ENCODE assay signal across 8 mouse cellular contexts in the genomic region with DNA sequence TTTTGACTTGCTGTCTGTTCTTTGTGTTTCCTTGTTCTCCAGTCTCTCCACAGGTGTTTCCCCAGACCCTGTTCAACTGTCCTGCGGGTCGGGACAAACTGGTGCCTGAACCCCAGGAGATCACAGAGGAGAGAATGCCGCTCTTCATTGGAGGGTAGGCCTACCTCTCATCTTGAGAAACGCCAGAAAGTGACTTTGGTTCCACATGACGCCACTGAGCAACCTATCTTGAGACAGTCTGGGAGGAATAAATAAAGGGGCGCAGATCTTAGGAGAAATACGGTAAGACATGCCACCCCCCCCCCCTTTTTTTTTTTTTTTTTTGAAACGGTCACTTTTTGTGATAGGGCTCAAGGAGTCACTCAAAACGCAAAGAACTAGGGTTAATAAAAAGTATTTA. TPM values are rescaled to one million over a fixed set of nuclear protein-coding genes. Genes with fewer than 3 reads are reported as not detected.
DNase-seq lines count a peak whose midpoint lies in the region; ATAC-seq and TF ChIP-seq lines count a peak whose summit lies in the region.

No protein-coding gene starts in this region.

- H3K36me3 ChIP-seq in lung, embryonic 16.5 days (ENCODE audit: control insufficient read depth, insufficient read depth, low read length), result no peaks in the 10 kb centered on the region
- no peaks in the 10 kb centered on the region for H3K36me3 ChIP-seq in embryonic facial prominence, embryonic 15.5 days
- no peaks in the 10 kb centered on the region for H3K36me3 ChIP-seq in intestine, postnatal 0 days (ENCODE audit: control insufficient read depth, insufficient read depth)
- no peaks in the 10 kb centered on the region for H3K36me3 ChIP-seq in midbrain, embryonic 14.5 days (ENCODE audit: control insufficient read depth, insufficient read depth, low read length)

- H3K4me1 ChIP-seq in lung, embryonic 16.5 days (replicated peaks; ENCODE audit: control insufficient read depth, insufficient read depth, low read length), result peaks cover 4% of the 10 kb centered on the region; the same call in 1 of the 2 replicates
- H3K4me1 ChIP-seq in embryonic facial prominence, embryonic 15.5 days, result peaks cover 4% of the 10 kb centered on the region; the same call in 1 of the 2 replicates
- no peaks in the 10 kb centered on the region for H3K4me1 ChIP-seq in intestine, postnatal 0 days (replicated peaks; ENCODE audit: control insufficient read depth, insufficient read depth, low read length)
- peaks cover 3% of the 10 kb centered on the region; the same call in 1 of the 2 replicates for H3K4me1 ChIP-seq in midbrain, embryonic 14.5 days (ENCODE audit: control insufficient read depth, insufficient read depth, low read length)

- H3K9ac ChIP-seq in lung, embryonic 16.5 days (ENCODE audit: low read length), result no peak overlapping the region
- no peak overlapping the region for H3K9ac ChIP-seq in embryonic facial prominence, embryonic 15.5 days
- H3K9ac ChIP-seq in intestine, postnatal 0 days (ENCODE audit: low read depth, low read length), result 0 out of 2 replicates have a peak overlapping the region, but pooled peaks have one; percentile 38
- H3K9ac ChIP-seq in midbrain, embryonic 14.5 days (replicated peaks; ENCODE audit: low read length), result peak overlapping the region; percentile 70

- H3K9me3 ChIP-seq in lung, embryonic 16.5 days (ENCODE audit: control insufficient read depth, low read length), result no peaks in the 10 kb centered on the region
- H3K9me3 ChIP-seq in embryonic facial prominence, embryonic 15.5 days (replicated peaks), result no peaks in the 10 kb centered on the region
- H3K9me3 ChIP-seq in intestine, postnatal 0 days (ENCODE audit: control insufficient read depth), result no peaks in the 10 kb centered on the region
- no peaks in the 10 kb centered on the region for H3K9me3 ChIP-seq in midbrain, embryonic 14.5 days (ENCODE audit: control insufficient read depth, low read length)

- H3K27me3 ChIP-seq in lung, embryonic 16.5 days (ENCODE audit: control insufficient read depth, insufficient read depth, low read depth, low read length), result no peaks in the 10 kb centered on the region
- H3K27me3 ChIP-seq in embryonic facial prominence, embryonic 15.5 days, result no peaks in the 10 kb centered on the region
- no peaks in the 10 kb centered on the region for H3K27me3 ChIP-seq in intestine, postnatal 0 days (replicated peaks; ENCODE audit: control insufficient read depth, insufficient read depth, low read length)
- no peaks in the 10 kb centered on the region for H3K27me3 ChIP-seq in midbrain, embryonic 14.5 days (ENCODE audit: control insufficient read depth, insufficient read depth, low read length)

- no peak for ATAC-seq in CD4-positive, CD25-positive, alpha-beta regulatory T cell, adult 4 months
- peak; percentile 43; the same call in 1 of the 2 replicates for ATAC-seq in lung, embryonic 16.5 days (ENCODE audit: low read depth)
- no peak for ATAC-seq in embryonic facial prominence, embryonic 15.5 days (ENCODE audit: insufficient number of reproducible peaks, low FRiP score, low TSS enrichment, low read depth)
- ATAC-seq in intestine, postnatal 0 days, result no peak
- peak; percentile 37 for ATAC-seq in midbrain, embryonic 14.5 days (ENCODE audit: low FRiP score, low TSS enrichment)

- no peak overlapping the region for H3K27ac ChIP-seq in lung, embryonic 16.5 days (ENCODE audit: low read length)
- no peak overlapping the region for H3K27ac ChIP-seq in embryonic facial prominence, embryonic 15.5 days (replicated peaks)
- no peak overlapping the region for H3K27ac ChIP-seq in intestine, postnatal 0 days (ENCODE audit: low read depth, low read length)
- peak overlapping the region; percentile 95 for H3K27ac ChIP-seq in midbrain, embryonic 14.5 days (replicated peaks; ENCODE audit: low read depth, low read length)

- no peak for TF ChIP-seq CTCF in intestine, postnatal 0 days (IDR thresholded peaks at IDR 0.05; ENCODE audit: low read depth)

- peak; percentile 59 for DNase-seq in CD4-positive, CD25-positive, alpha-beta regulatory T cell, adult 2 months (ENCODE audit: low read depth, low spot score)
- DNase-seq in lung, adult 18-20 months, result no peak
- DNase-seq in midbrain, embryonic 14.5 days, result peak; percentile 78
- no peak for DNase-seq in ovary, postnatal 36 days (ENCODE audit: low spot score)

- peak overlapping the region; percentile 63 for H3K4me2 ChIP-seq in lung, embryonic 16.5 days (ENCODE audit: low read depth, low read length)
- peak overlapping the region; percentile 82 for H3K4me2 ChIP-seq in embryonic facial prominence, embryonic 15.5 days (replicated peaks)
- H3K4me2 ChIP-seq in intestine, postnatal 0 days (replicated peaks; ENCODE audit: low read depth), result peak overlapping the region; percentile 78
- peak overlapping the region; percentile 77 for H3K4me2 ChIP-seq in midbrain, embryonic 14.5 days (ENCODE audit: low read length)

- WGBS in lung, embryonic 16.5 days, result 7% methylated on average over 9 of the region's 9 CpGs
- WGBS in embryonic facial prominence, embryonic 15.5 days, result 3% methylated on average over 9 of the region's 9 CpGs
- 2% methylated on average over 9 of the region's 9 CpGs for WGBS in intestine, postnatal 0 days
- 1% methylated on average over 9 of the region's 9 CpGs for WGBS in midbrain, embryonic 14.5 days

- peak overlapping the region; percentile 50 for H3K4me3 ChIP-seq in lung, embryonic 16.5 days (ENCODE audit: low read length)
- H3K4me3 ChIP-seq in embryonic facial prominence, embryonic 15.5 days (replicated peaks), result peak overlapping the region; percentile 50
- peak overlapping the region; percentile 52 for H3K4me3 ChIP-seq in intestine, postnatal 0 days (ENCODE audit: low read depth, low read length)
- peak overlapping the region; percentile 61 for H3K4me3 ChIP-seq in midbrain, embryonic 14.5 days (replicated peaks; ENCODE audit: low read depth, low read length)

RNA-seq across cellular contexts. Expression of a gene that starts 11.4 kb away (rescaled TPM):
- polyA plus RNA-seq in CD4-positive, CD25-positive, alpha-beta regulatory T cell, adult 4 months (2017; shearing (Covaris generic)), result not detected
- polyA plus RNA-seq in lung, embryonic 16.5 days (2015; fragmentation: Nextera tagmentation; extraction: Ambion mirVana), result not detected in 2 replicates
- polyA plus RNA-seq in embryonic facial prominence, embryonic 15.5 days (2015; fragmentation: Nextera tagmentation; extraction: Ambion mirVana), result not detected in 2 replicates
- polyA plus RNA-seq in intestine, postnatal 0 days (2015; fragmentation: Nextera tagmentation; extraction: Ambion mirVana), result not detected in 2 replicates
- polyA plus RNA-seq in midbrain, embryonic 14.5 days (2014; fragmentation: Nextera tagmentation; extraction: Ambion mirVana), result not detected in 2 replicates

RNA-seq across cellular contexts. Expression of a gene that starts 28.2 kb away (rescaled TPM):
- polyA plus RNA-seq in CD4-positive, CD25-positive, alpha-beta regulatory T cell, adult 4 months (2017; shearing (Covaris generic)), result under 1 TPM in 1 of 2 experiments, not detected in 1; 0.39 TPM
- polyA plus RNA-seq in lung, embryonic 16.5 days (2015; fragmentation: Nextera tagmentation; extraction: Ambion mirVana), result not detected in 2 replicates
- 0.30 TPM in 1 of 2 replicates, not detected in the other for polyA plus RNA-seq in embryonic facial prominence, embryonic 15.5 days (2015; fragmentation: Nextera tagmentation; extraction: Ambion mirVana)
- not detected in 2 replicates for polyA plus RNA-seq in intestine, postnatal 0 days (2015; fragmentation: Nextera tagmentation; extraction: Ambion mirVana)
- 0.25 TPM in 1 of 2 replicates, not detected in the other for polyA plus RNA-seq in midbrain, embryonic 14.5 days (2014; fragmentation: Nextera tagmentation; extraction: Ambion mirVana)

RNA-seq across cellular contexts. Expression of a gene that starts 42.5 kb away (rescaled TPM):
- 10 to 100 TPM; 17.2 to 25.9 TPM for polyA plus RNA-seq in CD4-positive, CD25-positive, alpha-beta regulatory T cell, adult 4 months (2017; shearing (Covaris generic))
- polyA plus RNA-seq in lung, embryonic 16.5 days (2015; fragmentation: Nextera tagmentation; extraction: Ambion mirVana), result 16.8 and 17.4 TPM in 2 replicates
- 17.0 and 19.1 TPM in 2 replicates for polyA plus RNA-seq in embryonic facial prominence, embryonic 15.5 days (2015; fragmentation: Nextera tagmentation; extraction: Ambion mirVana)
- 4.2 and 5.7 TPM in 2 replicates for polyA plus RNA-seq in intestine, postnatal 0 days (2015; fragmentation: Nextera tagmentation; extraction: Ambion mirVana)
- 18.3 and 21.7 TPM in 2 replicates for polyA plus RNA-seq in midbrain, embryonic 14.5 days (2014; fragmentation: Nextera tagmentation; extraction: Ambion mirVana)

RNA-seq across cellular contexts. Expression of a gene that starts 53.7 kb away (rescaled TPM):
- polyA plus RNA-seq in CD4-positive, CD25-positive, alpha-beta regulatory T cell, adult 4 months (2017; shearing (Covaris generic)), result not detected
- polyA plus RNA-seq in lung, embryonic 16.5 days (2015; fragmentation: Nextera tagmentation; extraction: Ambion mirVana), result not detected in 2 replicates
- polyA plus RNA-seq in embryonic facial prominence, embryonic 15.5 days (2015; fragmentation: Nextera tagmentation; extraction: Ambion mirVana), result not detected in 2 replicates
- not detected in 2 replicates for polyA plus RNA-seq in intestine, postnatal 0 days (2015; fragmentation: Nextera tagmentation; extraction: Ambion mirVana)
- not detected in 2 replicates for polyA plus RNA-seq in midbrain, embryonic 14.5 days (2014; fragmentation: Nextera tagmentation; extraction: Ambion mirVana)

RNA-seq across cellular contexts. Expression of a gene that starts 56.6 kb away (rescaled TPM):
- 100 to 1,000 TPM; 191 to 211 TPM for polyA plus RNA-seq in CD4-positive, CD25-positive, alpha-beta regulatory T cell, adult 4 months (2017; shearing (Covaris generic))
- polyA plus RNA-seq in lung, embryonic 16.5 days (2015; fragmentation: Nextera tagmentation; extraction: Ambion mirVana), result 193 and 196 TPM in 2 replicates
- 104 and 107 TPM in 2 replicates for polyA plus RNA-seq in embryonic facial prominence, embryonic 15.5 days (2015; fragmentation: Nextera tagmentation; extraction: Ambion mirVana)
- 103 and 110 TPM in 2 replicates for polyA plus RNA-seq in intestine, postnatal 0 days (2015; fragmentation: Nextera tagmentation; extraction: Ambion mirVana)
- 136 and 164 TPM in 2 replicates for polyA plus RNA-seq in midbrain, embryonic 14.5 days (2014; fragmentation: Nextera tagmentation; extraction: Ambion mirVana)

Comparison
In these comparisons a context has a peak if more than half of its experiments do, and no peak if none do; other contexts are left out.
1. DNase-seq: peak in CD4-positive, CD25-positive, alpha-beta regulatory T cell, adult 2 months (single experiment) and midbrain, embryonic 14.5 days (single experiment); none in lung, adult 18-20 months (0 of 2) and ovary, postnatal 36 days (single experiment).
2. ATAC-seq: peak in lung, embryonic 16.5 days (single experiment) and midbrain, embryonic 14.5 days (single experiment); none in CD4-positive, CD25-positive, alpha-beta regulatory T cell, adult 4 months (single experiment), embryonic facial prominence, embryonic 15.5 days (single experiment) and intestine, postnatal 0 days (single experiment).
3. H3K9ac ChIP-seq: peak in intestine, postnatal 0 days (single experiment) and midbrain, embryonic 14.5 days (single experiment); none in lung, embryonic 16.5 days (single experiment) and embryonic facial prominence, embryonic 15.5 days (single experiment).
4. Peak in every context shown above with its lines, with median percentiles within 50 percentile points of each other: H3K4me2 ChIP-seq and H3K4me3 ChIP-seq.